Mouse (Mus musculus): ENCODE data around the gene H2-Q7. TPM values are rescaled to one million over a fixed set of nuclear protein-coding genes. Genes with fewer than 3 reads are reported as not detected.
A peak's percentile ranks its signal among the peaks of the same experiment; 100 is the strongest.
"Not testable (repeated sequence)": the region's sequence is repeated elsewhere in the genome, so short reads cannot be mapped to it uniquely, and the experiment has no call there.

The H2-Q7 gene
- total RNA-seq, 2 experiments from 2014 or later = 1.3 to 1.9 TPM

DNA sequence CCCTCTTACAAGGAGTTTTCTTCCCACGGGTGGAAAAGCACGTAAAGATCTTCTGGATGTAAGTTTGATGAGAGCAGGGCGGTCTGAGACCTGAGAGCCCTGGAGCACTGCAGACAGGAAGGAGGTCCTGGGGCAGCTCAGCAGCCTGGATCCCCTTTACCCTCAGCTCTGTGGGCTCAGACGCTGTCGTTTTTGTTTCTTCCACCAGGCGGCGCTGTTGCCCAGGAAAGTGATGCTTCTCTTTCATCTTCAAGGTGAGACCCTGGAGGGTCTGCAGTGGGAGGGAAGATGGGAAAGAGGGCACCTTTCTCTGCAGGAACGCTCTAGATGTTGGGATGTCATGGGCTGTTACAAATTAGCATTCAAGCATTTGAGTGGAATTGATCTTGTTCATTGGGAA, 4.1 kb upstream of the H2-Q7 start:
- intact Hi-C loops (cut with DNase I); DNase-seq: not testable (repeated sequence)

DNA sequence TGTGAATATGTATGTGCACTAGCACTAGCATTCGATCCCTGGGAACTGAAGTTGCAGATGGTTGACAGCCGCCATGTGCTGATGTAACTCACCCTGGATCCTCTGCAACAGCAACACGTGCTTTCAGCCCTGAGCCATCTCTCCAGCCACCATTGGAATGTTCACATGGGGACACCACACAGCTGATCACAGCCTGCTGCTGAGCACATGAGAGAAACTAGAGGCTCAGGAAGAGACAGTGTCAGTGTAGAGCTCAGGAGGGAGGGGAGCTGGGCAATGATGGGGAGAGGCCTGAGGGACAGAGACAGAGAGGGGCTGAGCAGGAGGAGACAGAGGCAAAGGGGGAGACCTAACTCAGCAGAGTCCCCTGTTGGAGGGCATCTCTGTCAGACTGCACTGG, 3.4 kb upstream of the H2-Q7 start:
- intact Hi-C loops (cut with DNase I); DNase-seq: not testable (repeated sequence)

- intact Hi-C loops (cut with DNase I); DNase-seq: not testable (repeated sequence)
Observed at GRCm38 (mm10) chr17:35437386-35437936, 1.5 kb upstream of the H2-Q7 start.

- DNase-seq; intact Hi-C loops (cut with DNase I): not testable (repeated sequence)
Observed at GRCm38 (mm10) chr17:35438395-35438794, 560 bp upstream of the H2-Q7 start.

GRCm38 (mm10) chr17:35439295-35439747, 366 bp downstream of the H2-Q7 start:
- peak in 1 of 2 experiments; percentile 20 for DNase-seq
- intact Hi-C loops (cut with DNase I) = not testable (repeated sequence)

- intact Hi-C loops (cut with DNase I); DNase-seq: not testable (repeated sequence)
Observed at GRCm38 (mm10) chr17:35439925-35440645, 1.1 kb downstream of the H2-Q7 start.

DNA sequence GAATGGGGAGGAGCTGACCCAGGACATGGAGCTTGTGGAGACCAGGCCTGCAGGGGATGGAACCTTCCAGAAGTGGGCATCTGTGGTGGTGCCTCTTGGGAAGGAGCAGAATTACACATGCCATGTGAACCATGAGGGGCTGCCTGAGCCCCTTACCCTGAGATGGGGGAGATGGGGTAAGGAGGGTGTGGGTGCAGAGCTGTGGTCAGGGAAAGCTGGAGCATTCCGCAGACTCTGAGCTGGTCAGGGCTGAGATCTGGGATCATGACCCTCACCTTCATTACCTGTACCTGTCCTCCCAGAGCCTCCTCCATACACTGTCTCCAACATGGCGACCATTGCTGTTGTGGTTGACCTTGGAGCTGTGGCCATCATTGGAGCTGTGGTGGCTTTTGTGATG, 3.4 kb downstream of the H2-Q7 start:
- intact Hi-C loops (cut with DNase I); DNase-seq: not testable (repeated sequence)

- DNase-seq; intact Hi-C loops (cut with DNase I): not testable (repeated sequence)
Observed at GRCm38 (mm10) chr17:35444510-35444909, 5.6 kb downstream of the H2-Q7 start.

GRCm38 (mm10) chr17:35458247-35458646, 19.3 kb downstream of the H2-Q7 start:
- intact Hi-C loops (cut with DNase I); DNase-seq: not testable (repeated sequence)

DNA sequence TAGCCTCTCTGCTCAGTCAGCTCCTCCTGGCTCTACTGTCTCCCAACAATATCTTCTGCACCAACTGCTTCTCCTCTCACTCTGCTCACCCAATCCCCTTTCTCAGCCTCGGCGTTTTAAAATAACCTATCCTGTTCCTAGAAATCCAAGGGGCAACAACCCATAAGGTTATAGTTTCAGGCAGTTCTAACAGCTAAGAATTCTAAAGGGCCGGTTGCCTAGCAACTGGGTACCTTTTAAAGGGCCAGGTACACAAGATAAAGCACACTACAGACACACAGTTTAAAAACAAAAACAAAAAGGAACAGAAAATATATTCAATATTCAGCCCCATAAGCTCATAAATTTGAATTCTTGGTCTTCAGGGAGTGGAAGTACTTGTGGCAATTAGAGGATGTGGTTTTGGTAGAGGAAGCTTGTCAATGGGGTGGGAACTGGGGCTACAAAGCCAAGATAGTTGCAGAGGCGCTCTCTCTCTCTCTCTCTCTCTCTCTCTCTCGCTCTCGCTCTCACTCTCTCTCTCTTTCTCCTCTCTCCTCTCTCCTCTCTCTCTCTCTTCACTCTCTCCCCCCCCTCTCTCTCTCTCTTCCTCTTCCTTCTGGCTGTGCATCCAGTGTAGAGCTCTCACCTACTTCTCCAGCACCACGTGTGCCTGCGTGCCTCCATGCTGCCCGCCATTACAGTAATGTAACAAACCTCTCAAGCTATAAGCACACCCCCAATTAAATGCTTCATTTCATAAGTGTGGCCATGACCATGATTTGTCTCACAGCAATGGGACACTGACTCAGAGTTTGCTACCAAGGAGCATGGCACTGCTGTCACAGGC, 21.8 kb downstream of the H2-Q7 start:
- DNase-seq = not testable (repeated sequence)

DNA sequence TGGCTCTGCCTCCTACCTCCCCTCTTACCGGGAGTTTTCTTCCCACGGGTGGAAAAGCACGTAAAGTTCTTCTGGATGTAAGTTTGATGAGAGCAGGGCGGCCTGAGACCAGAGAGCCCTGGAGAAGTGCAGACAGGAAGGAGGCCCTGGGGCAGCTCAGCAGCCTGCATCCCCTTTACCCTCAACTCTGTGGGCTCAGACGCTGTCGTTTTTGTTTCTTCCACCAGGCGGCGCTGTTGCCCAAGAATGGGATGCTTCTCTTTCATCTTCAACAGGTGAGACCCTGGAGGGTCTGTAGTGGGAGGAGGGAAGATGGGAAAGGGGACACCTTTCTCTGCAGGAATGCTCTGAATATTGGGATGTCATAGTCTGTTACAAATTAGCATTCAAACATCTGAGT, 26.7 kb downstream of the H2-Q7 start:
- DNase-seq; intact Hi-C loops (cut with DNase I): not testable (repeated sequence)

More for the DNA sequence above, 21.8 kb downstream of the H2-Q7 start:
- intact Hi-C loops (cut with DNase I) = not testable (repeated sequence)

- intact Hi-C loops (cut with DNase I); DNase-seq: not testable (repeated sequence)
Observed at GRCm38 (mm10) chr17:35468936-35469335, 30.0 kb downstream of the H2-Q7 start.

DNA sequence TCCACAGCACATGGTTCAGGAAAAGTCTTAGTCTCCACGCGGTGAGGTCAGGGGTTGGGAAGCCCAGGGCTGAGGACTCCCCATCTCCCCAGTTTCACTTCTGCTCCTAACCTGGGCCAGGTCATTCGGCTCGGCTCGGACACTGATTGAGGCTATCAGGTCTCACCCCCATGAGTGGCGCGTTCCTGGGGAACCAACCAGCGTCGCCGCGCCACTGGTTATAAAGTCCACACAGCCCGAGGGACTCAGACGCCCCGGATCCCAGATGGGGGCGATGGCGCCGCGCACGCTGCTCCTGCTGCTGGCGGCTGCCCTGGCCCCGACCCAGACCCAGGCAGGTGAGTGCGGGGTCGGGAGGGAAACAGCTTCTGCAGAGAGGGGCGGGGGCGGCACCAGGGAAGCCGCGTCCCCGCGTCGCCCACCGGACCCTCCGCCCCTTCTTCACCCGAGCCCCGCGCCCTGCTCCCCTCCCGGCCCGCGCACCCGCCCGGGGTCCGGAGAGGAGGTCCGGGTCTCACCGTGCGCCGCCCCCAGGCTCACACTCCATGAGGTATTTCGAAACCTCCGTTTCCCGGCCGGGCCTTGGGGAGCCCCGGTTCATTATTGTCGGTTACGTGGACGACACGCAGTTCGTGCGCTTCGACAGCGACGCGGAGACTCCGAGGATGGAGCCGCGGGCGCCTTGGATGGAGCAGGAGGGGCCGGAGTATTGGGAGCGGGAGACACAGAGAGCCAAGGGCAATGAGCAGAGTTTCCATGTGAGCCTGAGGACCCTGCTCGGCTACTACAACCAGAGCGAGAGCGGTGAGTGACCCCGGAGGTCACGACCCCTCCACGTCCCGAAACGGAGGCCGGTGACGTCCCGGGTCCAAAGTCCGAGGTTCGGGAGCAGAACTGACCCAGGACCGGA, 31.1 kb downstream of the H2-Q7 start, which contains the start of gene H2-Q10:
TSS of gene H2-Q10 (plus strand) at position 248 of the 910 bp plus-strand sequence.
- peak in 1 of 2 experiments; percentile 3 for DNase-seq

GRCm38 (mm10) chr17:35484066-35484465, 45.1 kb downstream of the H2-Q7 start:
- DNase-seq = peak; percentile 69 to 76
- intact Hi-C loops (cut with DNase I) = loop anchor here (1.0 kb wide), 1 partner anchor 25 kb away; no protein-coding TSS in a partner anchor

More for the DNA sequence above, 31.1 kb downstream of the H2-Q7 start, which contains the start of gene H2-Q10:
- intact Hi-C loops (cut with DNase I) = no loop called here

DNA sequence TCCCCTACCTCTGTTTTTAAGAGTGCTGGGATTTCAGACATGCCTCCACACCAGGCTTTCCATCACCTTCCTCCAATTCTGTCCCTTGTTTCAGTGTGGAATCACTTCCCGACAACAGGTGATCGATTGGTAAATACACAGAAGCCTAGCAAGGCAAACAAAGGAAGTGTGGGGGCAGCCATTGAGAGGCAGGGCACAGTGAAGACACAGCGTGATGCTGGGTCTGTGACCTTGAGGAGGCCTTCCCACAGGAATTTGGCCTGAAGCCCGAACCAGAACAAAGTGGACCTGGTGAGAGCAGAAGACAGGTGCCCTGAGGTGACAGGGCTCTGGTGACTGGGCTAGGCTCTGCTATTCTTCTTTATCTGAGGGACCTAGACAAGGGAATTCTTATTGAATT, 46.7 kb downstream of the H2-Q7 start:
- intact Hi-C loops (cut with DNase I) = no loop called here
- DNase-seq = peak in 1 of 2 experiments; percentile 42

DNA sequence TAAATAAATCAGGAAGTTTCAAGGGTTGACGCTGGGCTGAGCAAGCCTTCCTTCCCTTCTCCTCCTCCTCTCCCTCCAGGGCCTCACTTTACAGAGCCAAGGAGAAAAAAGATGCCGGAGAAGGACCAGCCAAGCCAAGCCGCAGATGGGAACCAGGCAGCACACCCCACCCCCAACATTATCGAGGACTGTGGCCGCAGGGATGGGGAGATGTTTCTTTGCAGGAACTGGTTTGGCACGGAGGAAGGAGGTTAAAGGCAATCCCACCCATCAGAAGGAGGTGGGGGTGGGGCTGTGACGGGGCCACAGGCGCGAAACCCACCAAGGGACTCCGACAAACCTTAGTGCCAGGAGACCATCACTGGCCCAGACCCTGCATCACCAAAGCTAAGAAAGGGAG, 47.8 kb downstream of the H2-Q7 start:
- no peak for DNase-seq
- intact Hi-C loops (cut with DNase I) = no loop called here

- DNase-seq = no peak
- intact Hi-C loops (cut with DNase I) = no loop called here
Observed at GRCm38 (mm10) chr17:35488041-35488440, 49.1 kb downstream of the H2-Q7 start.

GRCm38 (mm10) chr17:35490320-35490719, 51.4 kb downstream of the H2-Q7 start:
- intact Hi-C loops (cut with DNase I) = no loop called here
- no peak for DNase-seq

Measured in heart, postnatal 14 days (tissue).